Mouse (Mus musculus): ENCODE measurements around the gene Dhx58. TPM values are rescaled to one million over a fixed set of nuclear protein-coding genes. Genes with fewer than 3 reads are reported as not detected.

Gene Dhx58
- total RNA-seq (2021), result 10 to 100 TPM; 39.5 to 60.6 TPM
- long read RNA-seq, experiment 1, transcript Dhx58-201 (13 exons, 2,412 nt), result major isoform, 10 of 63 reads
- long read RNA-seq, experiment 1, partial matches to known transcripts, result 45 of 63 reads
- long read RNA-seq, experiment 1, other reads (novel, unspliced or antisense), result 8 of 63 reads
- long read RNA-seq, experiment 2, partial matches to known transcripts, result 16 of 25 reads
- long read RNA-seq, experiment 2, other reads (novel, unspliced or antisense), result 5 of 25 reads

- peak; percentile 58 to 59 for DNase-seq
These were observed at the start of gene Dhx58 for GRCm38 (mm10) chr11:100703851-100704531. Gene Dhx58, minus strand, starts transcription at chr11:100704271.

- no peak for DNase-seq
These were observed 48.2 kb upstream of the Dhx58 start for GRCm38 (mm10) chr11:100752294-100752693.

GRCm38 (mm10) chr11:100750127-100750526, 46.1 kb upstream of the Dhx58 start:
- DNase-seq, result no peak

- DNase-seq, result peak; percentile 55 to 69
These were observed 45.4 kb upstream of the Dhx58 start for GRCm38 (mm10) chr11:100749469-100749868.

DNA sequence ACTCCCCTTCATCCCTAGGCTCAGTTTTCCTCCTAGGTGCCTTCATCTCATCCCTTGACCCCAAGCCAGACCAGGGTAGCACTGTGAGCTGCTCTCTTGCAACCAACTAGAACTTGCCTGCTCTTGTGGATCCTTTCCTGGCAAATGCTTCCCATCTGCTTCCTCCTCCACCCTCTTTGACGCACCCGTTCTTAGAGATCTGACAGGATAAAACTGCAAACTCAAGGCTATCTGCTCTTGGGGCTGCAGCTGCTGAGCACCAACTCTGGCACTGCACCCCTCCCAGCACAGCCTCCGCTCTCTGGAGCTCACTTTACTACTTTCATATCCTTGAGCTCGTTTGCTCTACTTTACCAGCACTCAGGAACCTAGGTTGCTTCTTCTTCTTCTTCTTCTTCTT, 44.5 kb upstream of the Dhx58 start:
- DNase-seq, result no peak

GRCm38 (mm10) chr11:100747114-100747513, 43.0 kb upstream of the Dhx58 start:
- DNase-seq, result no peak

DNA sequence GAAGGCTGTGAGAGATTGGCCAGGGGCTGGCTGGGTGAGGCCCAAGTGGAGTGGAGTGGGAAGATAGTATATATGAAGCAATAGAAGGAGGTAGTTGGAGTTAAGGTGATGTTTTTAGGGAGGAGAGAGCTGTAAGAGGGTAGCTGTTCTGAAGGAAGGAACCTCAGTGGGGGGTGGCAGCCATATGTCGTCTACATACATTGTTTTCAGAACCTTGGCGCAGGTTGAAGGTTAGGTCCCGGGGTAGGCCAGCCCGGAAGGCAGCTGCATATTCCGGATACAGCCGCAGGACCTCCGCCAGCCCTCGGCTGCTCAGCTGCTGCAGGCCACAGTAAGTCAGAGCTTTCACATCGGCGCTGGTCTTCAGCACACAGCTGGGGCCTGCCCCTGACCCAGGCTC, 42.5 kb upstream of the Dhx58 start:
- no peak for DNase-seq

DNA sequence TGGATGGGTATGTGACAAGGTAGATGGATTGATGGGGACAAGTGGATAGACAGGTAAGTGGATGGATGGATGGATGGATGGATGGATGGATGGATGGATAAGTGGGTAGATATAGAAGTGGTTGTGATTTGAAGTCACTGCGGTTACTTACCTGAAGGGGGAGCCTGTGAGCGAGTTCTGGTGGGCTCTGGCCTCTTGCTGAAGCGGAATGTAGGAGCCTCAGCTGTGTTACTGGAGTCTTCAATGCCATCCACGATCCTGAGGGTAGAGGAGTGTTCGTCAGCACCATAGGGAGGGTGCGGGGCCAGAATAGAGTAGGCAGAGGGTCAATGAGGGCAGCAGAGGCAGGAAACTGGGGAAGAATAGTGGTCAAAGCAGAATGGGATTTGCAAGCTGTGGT, 41.0 kb upstream of the Dhx58 start:
- DNase-seq, result peak in 1 of 2 experiments; percentile 70

DNA sequence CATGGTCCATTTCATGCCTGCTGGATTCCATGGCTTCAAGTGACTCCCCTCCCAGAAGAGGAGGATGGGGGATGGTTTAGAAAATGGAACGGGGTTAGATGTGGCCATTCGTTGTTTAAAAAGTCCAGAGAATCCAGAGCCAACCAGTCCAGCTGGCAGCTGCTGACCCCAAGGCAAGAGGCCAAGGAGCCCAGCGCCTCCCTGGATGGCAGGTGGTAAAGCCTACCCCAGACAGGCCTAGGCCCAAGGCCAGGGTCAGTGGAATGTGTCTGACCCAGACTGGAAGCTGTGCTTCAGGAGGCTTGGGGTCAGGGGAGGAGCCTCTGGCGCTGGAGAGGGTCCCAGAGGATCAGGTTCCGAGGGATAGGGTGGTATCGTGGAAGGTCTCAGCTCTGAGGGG, 37.3 kb upstream of the Dhx58 start:
- DNase-seq, result peak in 1 of 2 experiments; percentile 58

DNA sequence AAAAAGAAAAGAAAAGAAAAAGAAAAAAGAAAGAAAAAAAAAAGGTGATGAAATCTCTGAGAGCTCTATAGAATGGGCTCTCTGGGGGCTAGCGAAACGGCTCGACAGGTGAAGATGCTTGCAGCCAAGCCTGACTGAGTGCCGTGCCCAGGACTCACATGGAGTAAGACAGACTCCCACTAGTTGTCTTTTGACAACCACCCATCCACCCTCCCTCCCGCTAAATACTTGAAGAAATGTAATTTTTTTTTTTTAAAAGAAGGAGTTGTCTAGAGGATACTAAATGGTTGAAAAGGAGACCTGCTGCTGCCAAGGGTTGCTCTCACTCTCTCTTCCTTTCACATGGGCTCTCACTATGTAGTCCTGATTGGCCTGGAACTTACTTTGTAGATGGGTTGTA, 34.7 kb upstream of the Dhx58 start:
- no peak for DNase-seq

GRCm38 (mm10) chr11:100738066-100738604, 34.1 kb upstream of the Dhx58 start, which contains the start of gene Rab5c:
Gene Rab5c, minus strand, starts transcription at chr11:100738215.
- DNase-seq, result peak; percentile 99

DNA sequence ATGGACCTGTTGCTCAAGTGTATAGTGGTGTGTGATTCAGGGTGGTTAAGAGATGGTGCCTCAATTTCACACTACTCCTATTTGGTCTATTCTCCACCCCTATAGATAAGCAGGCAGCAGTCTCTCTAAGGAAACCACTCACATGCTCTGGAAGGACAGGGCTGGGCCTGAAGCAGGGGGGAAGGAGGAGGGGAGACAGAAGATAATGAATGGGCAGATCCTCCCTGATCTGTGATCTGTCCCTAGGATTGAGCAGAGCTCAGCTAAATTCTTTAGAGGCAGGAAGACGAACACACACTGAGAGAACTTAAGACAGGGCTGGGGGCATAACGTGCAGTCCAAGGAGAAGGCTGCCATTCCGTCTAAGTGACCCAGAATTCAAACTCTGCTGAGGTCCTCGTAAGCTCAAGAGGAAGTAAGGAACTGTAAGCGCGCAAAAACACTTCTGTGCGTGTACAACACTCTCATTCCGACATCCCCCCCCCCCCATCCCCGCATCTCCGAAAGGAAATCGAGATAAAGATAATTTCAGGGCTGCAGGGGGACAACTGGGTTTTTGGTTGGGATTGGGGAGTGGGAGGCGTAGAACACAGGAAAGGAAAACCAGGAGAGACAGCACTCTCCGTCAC, 33.1 kb upstream of the Dhx58 start:
- DNase-seq, result no peak

GRCm38 (mm10) chr11:100736746-100737080, 32.6 kb upstream of the Dhx58 start:
- DNase-seq, result no peak

DNA sequence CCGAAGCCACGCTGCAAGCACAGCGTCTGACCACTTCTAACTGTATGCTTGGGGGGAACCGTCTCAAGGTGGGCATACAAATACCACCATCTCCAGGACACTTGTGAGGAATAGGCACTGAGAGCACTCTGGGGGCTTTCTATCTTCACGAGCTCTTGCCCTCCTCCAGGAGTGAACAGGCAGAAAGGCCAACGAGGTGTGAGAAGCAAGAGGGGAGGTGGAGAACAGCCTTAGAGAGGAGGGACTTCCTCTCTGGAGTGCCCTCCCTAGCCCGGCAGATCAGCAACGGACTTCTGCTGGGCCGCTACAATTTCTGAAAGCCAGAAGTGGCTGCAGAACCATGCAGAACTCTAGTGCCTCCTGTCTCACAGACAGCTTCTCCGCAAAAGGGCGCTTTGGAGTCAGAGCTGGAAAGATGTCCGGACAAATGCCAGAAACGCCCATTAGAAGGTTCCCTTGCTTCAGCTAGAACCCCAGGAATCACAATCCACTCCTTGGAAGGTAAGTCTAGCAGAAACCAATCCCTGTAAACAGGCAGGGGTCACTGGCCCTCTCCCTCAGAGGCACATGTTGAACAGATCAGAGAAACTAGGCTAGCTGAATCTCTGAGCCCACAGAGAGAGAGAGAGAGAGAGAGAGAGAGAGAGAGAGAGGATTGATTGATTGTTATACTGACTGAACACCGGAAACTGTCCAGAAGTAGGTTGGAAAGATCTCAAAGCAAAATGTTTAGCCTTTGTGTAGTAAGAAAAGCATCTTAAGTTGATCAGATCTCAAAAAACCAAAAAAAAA, 32.1 kb upstream of the Dhx58 start:
- DNase-seq, result no peak

DNA sequence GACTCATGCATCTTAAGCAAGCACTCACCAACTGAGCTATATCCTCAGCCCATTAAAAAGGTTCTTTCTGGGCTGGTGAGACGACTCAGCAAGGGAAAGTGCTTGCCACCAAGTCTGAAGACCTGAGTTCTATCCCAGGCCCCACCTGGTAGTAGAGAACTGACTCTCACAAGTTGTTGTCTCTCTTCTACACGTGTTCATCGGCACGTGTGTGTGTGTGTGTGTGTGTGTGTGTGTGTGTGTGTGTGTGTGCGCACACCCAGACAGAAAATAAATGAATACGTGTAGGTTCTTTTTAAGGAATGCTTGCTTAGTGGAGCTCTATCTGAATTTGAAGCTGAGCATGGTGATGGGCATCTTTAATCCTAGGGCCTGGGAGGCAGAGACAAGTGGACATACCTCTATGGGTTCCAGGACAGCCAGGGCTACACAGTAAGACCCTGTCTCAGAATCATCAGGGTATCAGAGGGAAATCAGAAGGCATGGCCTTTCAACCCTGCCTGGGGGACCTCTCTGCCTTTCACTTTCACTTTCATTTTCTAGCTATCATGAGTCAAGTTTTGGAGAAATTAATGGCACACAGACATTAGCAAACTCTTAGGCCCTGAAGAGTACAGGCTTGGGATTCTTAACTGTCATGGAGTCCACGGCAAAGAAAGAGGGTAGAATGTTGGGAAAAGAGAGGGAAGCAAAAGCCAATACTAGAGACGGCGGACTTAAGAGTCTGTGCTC, 31.2 kb upstream of the Dhx58 start:
- DNase-seq, result no peak

GRCm38 (mm10) chr11:100730477-100731205, 26.6 kb upstream of the Dhx58 start:
- DNase-seq, result no peak

GRCm38 (mm10) chr11:100729976-100730375, 25.9 kb upstream of the Dhx58 start:
- DNase-seq, result no peak

GRCm38 (mm10) chr11:100728601-100729000, 24.5 kb upstream of the Dhx58 start:
- DNase-seq, result no peak

DNA sequence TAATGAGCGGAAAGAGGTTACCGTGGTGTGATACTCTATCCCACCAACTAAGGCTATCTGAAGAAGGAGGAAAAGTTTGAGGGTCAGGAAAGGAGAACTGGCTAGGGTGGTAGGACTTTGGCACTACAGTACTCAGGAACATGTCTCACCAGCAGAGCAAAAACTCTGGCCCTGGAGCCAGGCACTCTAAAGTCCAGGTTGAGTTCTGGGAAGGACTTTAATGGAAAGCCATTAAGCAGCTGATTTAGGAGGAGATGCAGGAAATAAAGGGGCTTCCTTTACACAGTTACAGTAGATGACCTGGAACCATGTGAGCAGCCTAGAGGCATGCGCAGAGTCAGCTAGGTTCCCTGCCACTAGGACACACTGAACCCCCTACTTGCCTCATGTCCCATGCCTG, 23.1 kb upstream of the Dhx58 start:
- no peak for DNase-seq

GRCm38 (mm10) chr11:100724919-100725512, 20.9 kb upstream of the Dhx58 start:
- peak in 1 of 2 experiments; percentile 30 for DNase-seq

Measured in adrenal gland, postnatal 36 days (tissue).